Mouse (Mus musculus) thymus, postnatal 0 days (tissue): Measurements from ENCODE around the gene Irf2bp1. TPM values are rescaled to one million over a fixed set of nuclear protein-coding genes. Genes with fewer than 3 reads are reported as not detected.

ENCODE experiments used
- DNase-seq: peaks from one replicate; pipeline ENCODE4 v3.0.0-alpha.2; 2015; ENCODE audit warnings: low spot score
- polyA plus RNA-seq: library from polyadenylated mRNA; unstranded; fragments of >200 nt; fragmentation: Nextera tagmentation; extraction: Ambion mirVana; gene quantifications from 2 replicates; pipeline ENCODE4 v1.2.1, GENCODE M21; 2015

Irf2bp1 gene
- 18.3 and 20.7 TPM in 2 replicates for polyA plus RNA-seq

DNA sequence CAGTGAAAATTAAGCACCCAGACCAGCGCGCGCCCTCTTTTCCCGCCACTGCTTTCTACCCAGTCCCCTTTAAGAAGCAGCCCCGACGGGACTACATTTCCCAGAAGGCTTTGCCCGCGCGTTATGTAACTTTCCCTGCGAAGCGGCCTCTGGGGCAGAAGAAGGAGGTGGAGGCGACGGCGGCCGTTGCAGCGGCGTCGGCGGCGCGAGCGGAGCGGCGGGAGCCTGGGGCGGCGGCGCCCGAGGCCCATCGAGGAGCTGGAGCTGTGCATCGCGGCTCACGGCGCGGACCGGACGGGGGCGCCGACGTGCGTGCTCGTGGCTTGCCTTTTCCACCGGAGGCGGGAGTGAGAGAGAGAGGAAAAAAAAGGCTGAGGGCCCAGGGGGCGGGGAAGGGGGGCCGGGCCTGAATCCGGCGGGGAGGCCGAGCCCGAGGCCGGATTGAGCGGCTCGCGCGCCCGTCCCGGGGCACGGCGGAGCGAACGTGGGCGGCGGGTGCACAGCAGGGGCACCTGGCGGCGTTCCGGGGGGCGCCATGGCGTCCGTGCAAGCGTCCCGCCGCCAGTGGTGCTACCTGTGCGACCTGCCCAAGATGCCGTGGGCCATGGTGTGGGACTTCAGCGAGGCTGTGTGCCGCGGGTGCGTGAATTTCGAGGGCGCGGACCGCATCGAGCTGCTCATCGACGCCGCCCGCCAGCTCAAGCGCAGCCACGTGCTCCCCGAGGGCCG, at the start of gene Irf2bp1:
Gene Irf2bp1, plus strand, starts transcription at position 143 of the 729 bp plus-strand sequence.
- DNase-seq: peak; percentile 93

- no peak for DNase-seq
Measured at GRCm38 (mm10) chr7:18957569-18958383, 46.1 kb upstream of the Irf2bp1 start.

- no peak for DNase-seq
Measured at GRCm38 (mm10) chr7:18958384-18958766, 45.5 kb upstream of the Irf2bp1 start.

DNA sequence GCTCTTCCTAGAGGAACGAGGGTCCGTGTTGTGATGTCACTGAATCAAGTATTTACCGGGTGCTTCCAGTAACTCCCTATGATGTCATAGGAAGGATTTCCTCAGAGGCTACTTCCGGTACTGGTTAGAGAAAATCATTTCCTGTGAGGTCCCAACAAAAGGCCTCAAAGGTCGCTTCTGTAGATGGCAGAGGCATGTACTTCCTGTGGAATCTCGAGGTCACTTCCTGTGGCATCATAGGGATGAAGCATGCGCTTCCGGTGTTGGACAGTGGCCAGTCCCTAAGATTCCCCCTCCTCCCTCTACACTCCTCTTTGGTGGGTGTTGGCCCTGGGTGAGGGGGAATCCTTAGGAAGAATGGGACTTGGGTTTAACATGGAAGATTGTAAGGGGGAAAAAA, 44.4 kb upstream of the Irf2bp1 start:
- no peak for DNase-seq

DNA sequence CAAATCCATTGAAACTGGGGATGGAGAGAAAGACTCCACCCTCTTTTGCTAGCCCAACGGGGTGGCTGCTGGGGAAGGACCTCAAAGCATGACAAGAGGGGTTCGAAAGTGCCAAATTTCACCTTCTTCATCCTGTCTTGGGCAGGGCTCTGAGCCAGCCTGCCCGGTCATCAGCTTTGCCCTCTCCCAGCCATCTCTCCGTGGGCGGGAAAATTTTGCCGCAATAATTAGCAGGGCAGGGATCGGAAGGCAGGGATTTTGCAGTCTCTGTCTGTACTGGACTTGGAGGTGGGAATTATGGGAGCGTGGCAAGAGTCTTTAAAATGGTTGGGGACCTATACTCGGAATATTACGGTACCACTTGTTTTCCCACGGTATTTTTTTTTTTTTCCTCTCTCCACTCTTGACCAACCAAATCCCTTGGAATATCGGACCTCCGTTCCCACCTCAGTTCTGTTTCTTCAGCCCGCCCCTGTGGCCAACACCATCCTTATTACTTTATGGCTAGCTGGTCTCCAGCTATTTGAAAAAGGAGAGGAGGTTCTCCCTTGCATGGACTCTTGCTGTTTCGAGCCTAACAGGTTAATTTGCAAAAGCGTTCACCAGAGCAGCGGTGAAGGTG, 41.6 kb upstream of the Irf2bp1 start:
- DNase-seq: no peak

DNA sequence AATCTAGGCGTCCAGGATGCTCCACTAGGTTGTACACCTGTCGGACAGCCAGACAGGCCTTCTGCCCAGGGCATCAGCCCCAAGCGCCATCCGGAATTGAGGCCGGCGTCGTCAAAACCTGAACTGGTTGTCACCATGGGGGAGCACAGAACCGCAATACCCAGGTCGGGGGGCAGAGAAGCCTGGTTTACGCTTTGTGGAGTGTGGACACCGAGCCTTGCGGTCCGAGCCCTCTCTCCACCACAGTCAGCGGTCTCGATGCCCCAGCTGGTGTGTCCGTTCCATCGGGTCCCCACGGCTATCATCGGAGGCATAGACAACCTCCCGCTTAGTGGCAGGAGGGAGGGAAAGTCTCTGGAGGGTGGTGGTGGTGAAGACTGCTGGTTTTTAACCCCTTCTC, 41.0 kb upstream of the Irf2bp1 start:
- DNase-seq: no peak

- no peak for DNase-seq
Measured at GRCm38 (mm10) chr7:18963294-18963843, 40.5 kb upstream of the Irf2bp1 start.

DNA sequence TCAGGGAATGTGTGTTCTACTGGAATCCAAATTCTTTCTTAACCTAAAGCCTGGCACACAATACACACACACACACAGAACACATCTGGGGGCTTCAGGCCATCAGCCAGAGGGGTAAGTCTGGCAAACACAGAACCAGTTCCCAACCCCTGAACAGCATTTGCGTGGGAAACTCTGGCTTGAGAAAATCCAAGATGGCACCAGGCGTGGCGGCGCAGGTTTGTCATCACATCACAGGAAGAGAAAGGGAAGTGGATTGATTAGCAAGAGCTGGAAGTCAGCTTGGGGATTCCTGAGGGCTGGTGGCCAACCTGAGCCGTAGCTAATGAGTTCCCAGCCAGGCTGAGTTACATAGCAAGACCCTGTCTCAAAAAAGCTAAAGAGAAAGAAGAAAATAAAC, 38.5 kb upstream of the Irf2bp1 start:
- DNase-seq: no peak

- no peak for DNase-seq
Measured at GRCm38 (mm10) chr7:18967603-18968002, 36.2 kb upstream of the Irf2bp1 start.

DNA sequence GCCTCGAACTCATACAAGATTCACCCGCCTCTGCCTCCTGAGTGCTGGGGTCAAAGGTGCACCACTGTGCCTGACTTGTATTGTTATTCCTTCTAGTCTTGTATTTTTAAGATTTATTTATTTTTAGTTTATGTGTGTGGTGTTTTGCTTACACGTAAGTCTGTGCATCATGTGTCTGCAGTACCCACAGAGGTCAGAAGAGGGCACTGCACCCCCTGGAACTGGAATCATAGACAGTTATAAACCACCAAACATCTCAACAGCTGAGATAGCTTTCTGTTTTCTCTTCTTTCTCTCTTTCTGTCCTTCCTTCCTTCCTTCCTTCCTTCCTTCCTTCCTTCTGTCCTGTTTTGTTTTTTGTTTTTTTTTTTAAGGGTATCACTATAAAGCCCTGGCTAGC, 32.9 kb upstream of the Irf2bp1 start:
- no peak for DNase-seq

DNA sequence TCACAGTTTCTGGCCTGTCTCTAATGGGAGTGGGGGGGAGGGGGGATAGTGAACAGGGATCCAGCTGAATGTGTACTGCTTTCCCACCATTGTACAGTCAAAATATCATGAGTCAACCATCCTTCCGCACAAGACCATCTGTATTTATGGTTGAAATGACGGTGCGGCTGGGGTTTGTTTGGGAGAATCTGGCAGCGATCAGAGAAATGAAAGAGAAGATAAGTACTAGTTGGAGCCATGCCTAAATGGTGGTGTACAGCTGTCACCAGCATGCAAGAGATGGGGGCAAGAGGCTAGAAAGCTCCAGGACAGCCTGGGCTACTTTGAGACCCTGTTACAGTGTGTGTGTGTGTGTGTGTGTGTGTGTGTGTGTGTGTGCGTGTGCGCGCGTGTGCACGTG, 25.5 kb upstream of the Irf2bp1 start:
- no peak for DNase-seq

DNA sequence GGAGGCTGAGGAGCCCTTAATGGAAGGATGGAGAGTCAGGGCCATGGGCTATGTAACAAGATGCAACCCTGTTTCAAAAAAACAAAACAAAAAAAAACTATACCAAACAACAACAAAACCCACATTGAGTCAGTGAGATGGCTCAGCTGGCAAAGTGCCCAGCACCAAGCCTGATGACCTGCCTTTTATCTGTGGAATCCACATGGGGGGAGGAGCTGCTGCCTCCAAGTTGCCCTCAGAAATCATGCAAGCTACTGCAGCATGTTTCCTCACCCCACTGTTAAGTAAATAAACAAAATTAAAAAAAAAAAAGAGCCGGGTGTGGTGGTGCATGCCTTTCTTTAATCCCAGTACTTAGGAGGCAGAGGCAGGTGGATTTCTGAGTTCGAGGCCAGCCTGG, 17.3 kb upstream of the Irf2bp1 start:
- no peak for DNase-seq

DNA sequence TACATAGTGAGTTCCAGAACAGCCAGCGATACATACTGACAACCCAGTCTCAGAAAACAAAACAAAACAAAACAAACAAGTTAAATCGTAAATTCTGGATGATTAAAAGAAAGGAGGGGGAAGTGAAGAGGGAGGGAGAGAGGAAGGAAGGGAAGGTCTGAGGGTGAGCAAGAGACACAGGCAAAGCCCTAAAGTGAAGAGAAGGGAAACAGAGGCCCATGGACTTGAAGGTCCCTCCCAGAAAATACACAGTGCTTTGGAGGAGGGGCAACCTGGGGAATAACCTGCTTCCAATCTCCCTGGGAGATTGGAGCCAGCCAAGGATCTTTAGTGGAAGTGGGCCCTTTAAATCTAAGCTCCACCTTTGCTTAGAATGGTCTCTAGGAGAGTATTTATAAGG, 16.7 kb upstream of the Irf2bp1 start, which contains the start of gene Nanos2:
Gene Nanos2, plus strand, starts transcription at position 301 of the 400 bp plus-strand sequence.
- no peak for DNase-seq

DNA sequence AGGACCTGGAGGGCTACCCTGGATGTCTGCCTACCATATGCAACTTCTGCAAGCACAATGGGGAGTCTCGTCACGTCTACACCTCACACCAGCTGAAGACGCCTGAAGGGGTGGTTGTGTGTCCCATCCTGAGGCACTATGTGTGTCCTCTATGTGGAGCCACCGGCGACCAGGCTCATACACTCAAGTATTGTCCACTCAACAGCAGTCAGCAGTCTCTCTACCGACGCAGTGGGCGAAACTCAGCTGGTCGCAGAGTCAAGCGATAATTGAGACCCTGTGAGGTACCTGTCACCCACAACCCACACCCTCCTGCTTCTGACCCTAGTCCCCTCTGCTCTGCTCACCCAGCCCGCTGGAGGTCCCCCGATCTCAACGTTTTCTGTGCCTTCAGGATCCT, 16.1 kb upstream of the Irf2bp1 start:
- no peak for DNase-seq

- no peak for DNase-seq
Measured at GRCm38 (mm10) chr7:18988780-18989179, 15.1 kb upstream of the Irf2bp1 start.

DNA sequence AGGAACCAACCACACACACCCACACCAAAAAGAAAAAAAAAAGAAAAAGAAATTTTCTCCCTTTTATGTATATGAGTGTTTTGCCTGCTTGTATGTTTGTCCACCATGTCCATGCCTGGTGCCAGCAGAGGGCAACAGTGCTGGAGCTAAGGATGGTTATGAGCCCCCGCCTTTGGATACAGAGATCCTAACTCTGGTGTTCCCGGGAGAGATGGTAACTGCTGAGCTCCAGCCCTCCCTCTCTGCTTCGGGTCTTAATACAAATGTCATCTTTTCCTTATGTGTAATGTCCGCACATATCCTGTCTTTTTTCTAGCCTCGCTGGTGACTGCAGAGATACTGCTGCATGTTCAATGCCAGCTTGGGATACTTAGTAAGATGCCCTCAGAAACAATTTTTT, 13.8 kb upstream of the Irf2bp1 start:
- no peak for DNase-seq

- peak; percentile 100 for DNase-seq
Measured at GRCm38 (mm10) chr7:18990601-18991295, 13.1 kb upstream of the Irf2bp1 start, which contains the start of gene Mypop. Gene Mypop, plus strand, starts transcription at chr7:18991245.

- DNase-seq: peak; percentile 30
Measured at GRCm38 (mm10) chr7:18991660-18992293, 12.1 kb upstream of the Irf2bp1 start.

- no peak for DNase-seq
Measured at GRCm38 (mm10) chr7:18992294-18992675, 11.6 kb upstream of the Irf2bp1 start.

- DNase-seq: no peak
Measured at GRCm38 (mm10) chr7:18993036-18993435, 10.8 kb upstream of the Irf2bp1 start.

- no peak for DNase-seq
Measured at GRCm38 (mm10) chr7:18998835-18999234, 5.0 kb upstream of the Irf2bp1 start.
